Mouse (Mus musculus): ENCODE measurements around the gene Jph2.

Jph2 gene

DNA sequence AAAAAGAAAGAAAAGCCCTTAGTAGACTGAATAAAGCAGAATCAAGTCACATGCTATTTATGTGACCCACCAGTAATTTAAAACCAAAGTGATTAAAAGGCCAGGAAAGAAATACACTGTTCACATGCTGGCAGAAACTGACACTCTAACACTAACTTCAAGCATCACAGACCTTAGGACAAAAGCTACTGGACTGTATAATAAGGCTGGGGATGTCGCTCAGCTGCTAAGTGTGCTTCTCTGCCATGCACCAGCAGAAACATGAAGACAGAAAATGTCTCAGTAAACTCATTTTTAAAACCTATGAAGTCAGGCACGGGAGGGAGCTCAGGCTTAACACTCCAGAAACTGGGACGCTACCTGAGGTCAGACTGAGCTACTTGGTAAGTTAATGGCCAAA is 12.4 kb upstream of the Jph2 start:
- DNase-seq: no peak

DNA sequence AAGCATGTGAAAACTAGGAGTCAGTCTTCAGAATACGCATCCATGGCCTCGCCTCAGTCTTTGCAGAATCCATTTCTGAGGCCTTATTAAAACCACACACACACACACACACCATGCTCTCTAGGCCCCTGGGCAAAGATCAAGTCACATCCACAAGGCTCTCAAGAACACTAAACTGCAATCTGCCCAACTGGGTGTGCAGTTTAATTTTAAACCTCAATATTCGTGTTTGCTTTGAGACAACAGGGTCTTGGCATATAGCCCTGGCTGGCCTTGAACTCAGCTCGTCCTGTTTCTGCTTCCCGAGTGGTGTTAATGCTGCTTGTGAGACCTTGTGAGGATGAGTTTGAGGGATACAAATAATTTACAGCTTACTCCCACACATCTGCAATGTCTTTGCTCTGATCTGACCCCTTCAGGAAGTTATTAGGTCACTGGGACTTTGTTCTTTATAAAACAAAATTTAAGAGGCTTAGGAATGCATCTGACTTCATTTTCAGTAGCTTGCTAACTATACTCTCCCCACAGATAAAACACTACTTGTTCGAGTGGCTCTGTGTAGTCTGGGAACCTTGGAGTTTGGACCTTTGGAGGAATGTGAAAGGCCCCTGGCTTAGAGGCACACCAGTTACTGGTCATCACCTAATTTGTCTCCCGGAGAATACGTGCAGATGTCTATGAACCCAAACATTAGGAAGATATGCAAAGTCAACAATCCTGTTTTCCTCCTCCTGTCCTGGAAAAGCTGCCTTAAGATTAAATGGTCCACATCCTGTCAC is 6.4 kb upstream of the Jph2 start:
- peak; percentile 34 to 45 for DNase-seq

DNA sequence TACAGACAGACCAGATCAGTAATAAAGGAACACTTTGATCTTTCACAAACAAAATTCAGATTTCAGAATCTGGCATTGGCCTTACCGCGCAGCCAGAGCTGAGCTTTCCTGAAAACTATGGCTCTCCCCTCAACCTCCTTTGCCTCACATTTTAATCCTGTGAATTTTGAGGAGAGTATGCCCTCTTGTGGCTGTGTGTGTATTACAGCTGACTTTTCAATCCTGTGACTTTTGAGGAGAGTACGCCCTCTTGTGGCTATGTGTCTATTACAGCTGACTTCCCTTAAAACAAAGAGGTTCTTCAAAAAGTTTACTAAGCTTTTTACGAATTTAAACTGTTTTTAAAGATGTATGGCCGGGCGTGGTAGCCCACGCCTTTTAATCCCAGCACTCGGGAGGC is 3.4 kb upstream of the Jph2 start:
- peak; percentile 73 to 83 for DNase-seq

DNA sequence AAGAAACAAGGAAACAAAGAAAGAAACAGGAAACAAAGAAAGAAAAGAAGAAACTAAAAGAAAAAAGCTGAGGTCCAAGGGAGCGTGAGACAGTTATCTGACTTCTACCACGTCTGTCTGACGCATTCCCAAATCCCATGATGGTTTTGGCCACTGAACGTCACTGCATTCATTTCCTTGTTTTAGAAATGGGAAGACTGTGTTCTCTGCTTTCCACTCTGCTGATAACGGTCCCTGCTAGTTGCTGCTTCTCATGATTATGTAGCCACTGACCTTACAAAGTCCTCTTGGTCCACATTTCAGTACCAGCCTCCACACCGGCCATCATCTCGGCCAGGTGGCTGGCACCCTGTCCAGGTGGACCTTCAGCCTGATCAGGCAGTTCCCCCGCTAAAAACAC is 1.4 kb upstream of the Jph2 start:
- DNase-seq: no peak

DNA sequence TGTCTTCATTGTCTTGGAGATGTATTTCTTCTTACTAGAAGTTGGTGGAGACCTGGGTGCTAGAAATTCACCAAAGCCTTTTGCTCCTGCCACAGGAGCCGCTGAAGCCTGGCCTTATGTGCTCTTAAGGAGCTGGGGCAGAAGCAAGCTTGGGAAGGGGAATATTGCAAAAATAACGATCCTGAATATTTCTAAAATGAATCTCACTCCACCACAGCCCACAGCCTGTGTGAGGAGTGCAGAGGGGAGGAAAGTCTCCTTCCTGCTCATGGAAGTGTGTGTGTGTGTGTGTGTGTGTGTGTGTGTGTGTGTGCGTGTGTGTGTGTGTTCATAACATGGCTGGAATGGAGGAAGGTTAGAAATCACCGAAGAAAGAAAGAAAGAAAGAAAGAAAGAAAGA is 977 bp upstream of the Jph2 start:
- no peak for DNase-seq

DNA sequence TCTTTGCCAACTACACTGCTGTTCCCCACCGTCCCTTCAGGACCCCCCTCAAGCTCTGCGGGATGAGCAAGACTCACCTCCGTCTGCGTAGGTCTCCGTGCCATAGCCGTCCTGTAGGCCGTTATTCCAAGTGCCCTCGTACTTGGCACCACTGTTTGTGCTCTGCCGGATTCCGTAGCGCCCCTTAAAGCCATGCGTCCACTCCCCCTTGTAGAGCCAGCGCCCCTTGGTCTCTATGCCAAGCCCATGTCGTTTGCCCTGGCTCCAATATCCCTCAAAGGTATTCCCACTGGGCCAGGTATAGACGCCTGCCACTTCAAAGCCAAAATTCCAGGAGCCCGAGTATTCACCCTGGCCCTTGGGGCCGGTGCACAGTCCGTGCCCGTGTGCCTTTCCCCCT is 722 bp downstream of the Jph2 start:
- no peak for DNase-seq

DNA sequence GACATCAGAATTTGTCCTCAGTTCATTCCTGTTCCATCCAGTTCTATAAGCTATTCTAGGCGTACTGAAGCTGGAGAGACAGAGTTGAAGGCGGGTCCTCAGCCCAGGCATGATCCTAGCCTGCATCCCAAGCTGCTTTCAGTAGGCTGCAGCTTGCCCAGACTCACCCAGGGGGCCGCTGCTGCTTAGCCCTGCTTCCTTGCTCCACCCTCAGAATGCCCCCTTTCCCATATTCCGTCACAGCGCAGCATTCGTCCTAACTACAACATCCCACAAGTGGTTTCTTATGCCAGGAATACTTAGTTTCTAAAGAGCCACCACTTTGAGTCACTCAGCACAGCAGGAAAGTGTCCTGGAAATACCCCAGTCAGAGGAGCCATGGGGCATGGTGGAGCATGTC is 2.8 kb downstream of the Jph2 start:
- DNase-seq: no peak

DNA sequence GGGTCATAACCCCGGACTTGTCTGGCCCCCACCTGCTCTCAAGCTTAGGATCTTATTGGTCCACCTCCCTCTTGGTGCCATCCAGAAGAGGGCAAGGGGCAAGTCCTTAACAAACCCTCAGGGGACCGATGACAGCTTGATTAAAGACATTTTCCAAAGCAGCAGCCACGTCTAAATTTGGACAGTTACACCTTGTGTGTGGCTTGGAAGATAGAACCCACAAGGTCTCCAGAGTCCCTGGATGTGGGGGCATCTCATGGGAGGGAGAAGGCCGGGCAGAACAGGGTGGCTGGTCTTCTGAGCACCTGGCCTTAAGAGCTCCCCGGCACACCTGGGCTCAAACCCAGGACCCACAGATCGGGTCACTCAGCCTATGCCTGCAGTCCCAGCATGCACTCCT is 3.8 kb downstream of the Jph2 start:
- DNase-seq: no peak

DNA sequence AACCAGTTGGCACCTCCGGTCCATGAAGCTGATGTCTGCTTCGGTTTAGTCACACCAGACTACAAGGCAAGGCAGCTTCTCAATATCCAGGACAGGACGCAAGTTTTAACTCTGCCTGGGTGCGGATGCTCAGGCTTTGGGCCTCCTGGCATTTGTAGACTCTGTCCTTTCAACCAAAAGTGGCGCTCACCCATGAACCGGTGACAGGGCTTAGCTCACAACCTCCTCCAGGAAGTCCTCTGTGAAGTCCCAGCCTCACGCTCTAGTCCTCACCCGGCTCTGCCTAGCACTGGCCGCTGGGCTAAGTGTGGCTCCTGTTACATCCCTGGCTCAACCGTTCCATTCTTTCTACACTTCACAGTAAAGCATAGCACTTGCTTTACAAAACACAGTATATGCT is 4.6 kb downstream of the Jph2 start:
- no peak for DNase-seq

DNA sequence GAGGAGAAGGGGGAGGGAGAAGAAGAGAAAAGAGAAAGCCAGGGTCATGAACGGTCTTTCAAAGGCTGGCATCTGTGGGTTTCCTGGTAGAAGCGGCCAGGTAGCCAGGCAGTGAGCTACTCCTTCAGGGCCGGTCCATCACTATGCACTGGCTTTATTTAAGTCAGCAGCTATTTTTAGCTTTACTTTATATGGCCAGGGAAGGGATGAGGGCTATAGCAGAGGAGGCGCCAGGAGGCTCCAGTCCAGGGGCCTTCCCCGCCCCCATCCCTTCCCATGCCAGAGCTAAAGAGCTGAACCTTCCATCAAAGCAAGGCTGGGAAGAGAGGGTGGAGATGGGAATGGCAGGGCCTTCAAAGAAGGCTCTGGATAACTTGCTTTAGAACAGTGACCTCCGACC is 5.4 kb downstream of the Jph2 start:
- DNase-seq: no peak

DNA sequence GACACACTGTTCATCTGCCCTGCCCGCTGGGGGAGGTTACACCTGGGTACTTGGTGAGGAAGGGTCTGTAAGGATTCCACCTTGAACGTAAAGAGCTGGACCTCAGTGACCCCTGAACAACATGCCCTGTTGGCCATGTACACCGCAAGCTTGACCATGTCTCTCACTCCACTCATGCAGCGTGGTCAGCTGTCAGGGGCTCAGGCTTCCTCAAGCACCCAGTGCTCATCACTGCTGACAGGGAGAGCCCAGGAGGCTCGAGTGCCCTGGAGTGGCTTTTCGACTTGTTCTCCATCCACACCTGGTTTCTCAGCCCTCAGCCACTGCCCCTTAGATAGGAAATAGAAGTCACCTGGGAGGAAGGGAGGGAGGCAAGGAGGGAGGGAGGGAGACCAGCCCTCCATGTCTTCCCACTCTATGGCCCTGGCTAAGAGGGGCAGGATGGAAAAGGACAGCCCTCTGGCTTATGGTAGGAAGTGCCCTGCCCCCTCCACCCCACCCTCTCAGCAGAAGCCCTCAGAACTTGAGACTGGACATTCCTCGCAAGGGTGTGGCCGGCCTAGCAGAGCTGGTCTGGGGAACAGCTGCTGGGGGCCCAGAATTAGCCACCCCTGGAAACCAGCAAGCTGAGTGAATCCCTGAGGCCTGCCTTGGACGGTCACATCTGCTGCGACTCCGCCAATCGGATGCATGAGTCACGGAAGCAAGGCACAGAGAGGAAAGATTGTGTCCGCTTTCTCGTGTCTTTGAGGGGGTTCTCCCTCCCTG is 11.2 kb downstream of the Jph2 start:
- DNase-seq: peak in 1 of 2 experiments; percentile 16

DNA sequence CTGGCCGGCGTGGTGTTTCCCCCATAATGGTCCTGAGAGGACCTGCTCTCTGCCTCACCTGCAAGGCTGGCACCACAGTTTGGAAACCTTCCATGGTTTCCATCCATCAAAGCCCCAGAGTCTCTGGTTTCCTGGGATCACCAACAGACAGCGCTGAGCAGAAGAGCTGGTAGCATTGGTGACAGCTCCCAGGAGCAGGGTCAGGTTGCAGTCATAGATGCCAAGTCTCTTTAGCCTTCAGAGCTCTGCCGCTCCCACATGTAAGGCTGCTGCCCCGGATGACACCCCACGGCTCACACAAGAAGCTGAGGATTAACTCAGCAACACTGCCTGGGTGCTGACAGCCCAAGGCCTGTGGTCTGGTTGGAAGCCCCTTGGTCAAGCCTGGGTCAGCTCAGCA is 12.7 kb downstream of the Jph2 start:
- DNase-seq: no peak

DNA sequence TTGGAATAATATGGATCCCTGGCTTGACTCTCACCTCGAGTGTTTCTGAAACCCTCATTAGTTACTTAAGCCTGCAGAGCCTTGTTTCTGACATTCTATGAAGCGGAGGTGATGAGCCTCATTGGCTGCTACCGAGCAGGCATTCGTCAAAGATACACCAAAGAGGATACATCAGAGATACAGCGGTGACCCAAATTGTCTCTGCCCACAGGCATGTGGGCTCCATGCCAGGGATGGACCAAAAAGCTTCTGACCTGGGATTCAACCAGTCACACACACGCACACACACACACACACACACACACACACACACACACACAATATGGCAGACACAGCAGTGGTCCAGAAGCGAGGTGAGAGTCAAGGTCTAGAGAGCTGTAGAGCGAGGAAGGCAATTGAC is 16.5 kb downstream of the Jph2 start:
- DNase-seq: no peak

DNA sequence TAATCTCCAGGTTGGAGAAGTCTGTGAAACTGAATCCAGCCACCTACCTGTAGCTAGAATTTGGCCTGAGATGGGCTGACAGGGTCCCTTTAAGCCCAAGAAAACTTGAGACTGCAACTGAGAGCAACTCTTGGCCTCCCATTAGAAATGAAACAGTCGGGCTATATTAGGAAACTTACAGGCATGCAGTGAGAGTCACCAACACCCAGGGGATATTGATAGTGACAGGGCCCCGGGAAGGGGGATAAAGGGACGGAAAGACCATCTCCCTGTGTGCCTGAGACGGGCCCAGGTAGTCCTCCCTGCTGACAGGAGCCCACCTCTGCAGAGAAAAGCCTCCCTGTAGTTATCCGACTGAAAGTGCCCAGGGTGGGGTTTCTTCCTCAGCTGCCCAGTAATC is 18.4 kb downstream of the Jph2 start:
- no peak for DNase-seq

DNA sequence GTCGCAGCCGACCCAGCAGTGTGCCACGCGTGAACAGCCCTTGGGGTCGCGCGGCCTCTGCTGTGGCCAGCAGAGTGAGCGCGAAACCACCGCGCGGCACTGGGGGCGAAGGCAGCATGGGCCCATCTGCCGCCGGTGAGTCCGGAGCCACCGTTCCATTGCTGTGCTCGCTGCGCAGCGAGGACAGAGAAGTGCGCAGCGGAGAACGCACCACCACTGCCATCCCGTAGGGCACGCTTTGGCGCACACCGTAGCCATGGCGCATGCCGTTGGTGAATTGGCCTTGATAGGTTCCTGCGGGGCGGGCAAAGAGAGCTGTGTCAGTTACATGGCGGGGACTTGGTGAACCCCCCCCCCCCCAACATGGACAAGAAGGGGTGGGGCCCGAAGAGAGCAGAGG is 21.7 kb downstream of the Jph2 start:
- no peak for DNase-seq

DNA sequence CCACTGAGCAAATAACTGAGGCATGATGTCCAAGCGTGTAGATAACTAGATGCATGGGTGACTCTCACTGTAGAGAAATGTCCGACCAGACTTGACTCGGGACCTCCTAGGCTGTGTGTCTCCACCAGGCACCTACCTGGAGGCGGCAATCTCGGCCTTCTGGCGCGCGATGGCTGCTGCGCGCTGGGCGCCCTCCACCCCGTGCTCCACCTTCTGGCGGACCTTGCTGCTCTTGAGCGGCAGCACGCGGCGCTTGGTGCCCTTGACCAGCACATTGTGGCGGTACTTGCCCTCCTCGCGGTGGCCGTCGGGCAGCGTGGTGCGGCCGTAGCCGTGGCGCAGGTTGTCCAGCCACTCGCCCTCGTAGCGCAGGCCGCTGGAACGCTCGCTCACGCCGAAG is 22.3 kb downstream of the Jph2 start:
- DNase-seq: no peak

DNA sequence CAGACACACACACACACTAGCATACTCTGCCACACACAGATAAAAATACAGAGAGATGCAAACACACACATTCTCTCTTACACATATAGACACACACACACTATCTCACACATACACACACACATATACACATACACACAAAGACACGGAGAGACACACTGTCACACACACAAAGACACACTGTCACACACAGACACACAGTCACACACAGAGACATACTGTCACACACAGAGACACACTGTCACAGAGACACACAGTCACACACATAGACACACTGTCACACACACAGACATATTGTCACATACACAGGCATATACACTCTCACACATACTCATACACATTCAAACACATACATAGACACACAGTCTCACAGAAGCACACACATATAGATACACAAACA is 25.2 kb downstream of the Jph2 start:
- DNase-seq: no peak

DNA sequence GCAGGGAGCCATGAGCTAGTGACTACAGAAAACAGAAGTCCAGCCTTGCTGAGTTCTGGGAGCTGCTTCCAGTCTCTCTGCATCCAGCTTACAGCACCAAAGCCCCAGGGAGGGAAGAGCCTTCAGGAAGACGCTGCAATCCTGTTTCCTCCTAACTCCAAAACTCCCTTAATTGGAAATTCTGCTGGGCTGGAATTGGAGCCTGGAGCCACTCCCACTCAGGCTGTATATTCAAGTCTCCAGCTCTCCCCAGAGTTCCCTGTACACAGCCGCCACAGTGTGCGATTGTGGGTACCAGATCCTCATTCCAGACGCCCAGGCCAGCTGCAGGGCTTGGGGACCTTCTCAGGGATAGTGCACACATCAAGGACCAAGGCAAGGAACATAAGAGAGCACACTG is 27.6 kb downstream of the Jph2 start:
- DNase-seq: no peak

DNA sequence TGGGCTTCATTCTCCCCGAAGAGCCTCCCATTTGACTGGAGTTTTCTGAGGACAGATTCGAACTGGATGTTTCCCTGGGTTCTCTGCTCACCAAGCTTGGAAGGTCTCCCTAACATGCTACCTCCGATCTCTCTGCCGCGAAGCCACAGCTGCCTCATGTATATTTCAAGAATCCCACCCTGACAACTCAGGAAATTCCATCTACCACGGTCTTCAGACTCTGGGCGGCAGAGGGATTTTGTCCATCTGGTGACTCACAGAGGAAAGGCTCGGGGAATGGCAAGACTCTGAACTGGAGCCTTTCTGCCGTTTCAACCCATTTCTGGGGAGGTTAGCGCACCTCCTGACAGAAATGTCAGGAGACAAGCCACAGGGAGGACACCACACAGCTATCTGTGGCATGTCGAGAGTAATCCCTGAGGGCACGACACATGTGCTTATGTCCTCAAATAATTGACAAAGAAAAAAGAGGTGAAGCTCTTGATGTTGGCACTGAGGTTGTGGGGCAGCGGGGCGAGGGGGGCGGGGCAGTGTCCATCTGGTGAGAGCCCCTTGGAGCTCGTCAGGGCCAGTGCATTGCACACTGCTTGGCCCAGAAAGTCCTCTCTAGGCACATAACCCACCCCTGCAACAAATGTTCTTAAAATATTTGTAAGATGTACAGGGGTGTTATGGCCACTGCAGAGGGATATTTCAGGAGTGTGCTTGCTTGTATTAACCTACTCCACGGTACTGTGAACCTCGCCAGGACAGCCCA is 32.8 kb downstream of the Jph2 start:
- no peak for DNase-seq

DNA sequence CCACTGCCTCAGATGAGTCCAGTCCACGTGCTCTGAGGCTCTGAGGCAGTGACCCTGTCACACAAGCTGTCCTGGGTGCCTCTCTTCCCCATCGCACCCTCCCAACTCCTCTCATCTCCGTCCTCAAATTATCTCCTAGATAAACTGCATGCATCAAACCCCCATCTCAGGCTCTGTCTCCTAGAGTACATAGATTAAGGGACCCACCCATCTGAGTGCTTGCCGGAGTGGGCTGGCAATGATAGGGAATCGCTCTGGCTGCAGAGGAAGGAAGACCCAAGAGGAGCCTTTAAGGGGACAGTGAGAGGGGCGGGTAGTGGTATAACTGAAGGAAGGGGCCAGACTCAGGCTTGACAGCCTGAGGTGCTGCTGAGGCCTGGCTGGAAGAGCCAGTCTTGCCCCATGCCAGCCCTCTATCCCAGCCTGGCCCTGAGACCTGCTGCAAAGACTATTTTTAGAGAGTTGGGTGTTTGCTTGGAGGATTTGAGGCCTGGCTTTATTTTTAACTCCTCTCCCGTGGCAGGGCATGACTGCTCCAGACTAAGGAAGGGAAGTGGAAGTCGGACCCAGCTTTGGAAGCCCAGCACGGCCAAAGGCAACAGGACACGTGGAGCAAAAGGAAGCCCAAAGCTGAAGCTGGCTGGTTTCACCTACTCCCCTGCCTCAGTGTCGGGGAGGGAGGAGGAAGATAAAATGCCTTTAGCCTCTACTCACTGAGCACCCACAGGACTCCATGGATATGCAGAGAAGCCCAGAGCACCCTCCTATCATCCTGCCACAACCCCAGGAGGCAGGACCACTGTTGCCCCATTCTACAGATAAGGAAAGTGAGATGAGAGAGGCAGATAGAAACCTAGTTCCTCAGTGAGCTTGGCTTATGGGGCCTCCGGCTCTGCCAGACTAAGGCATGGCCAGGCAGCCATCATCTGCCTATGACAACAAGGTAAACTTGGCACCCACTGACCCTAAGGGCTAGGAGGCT is 34.6 kb downstream of the Jph2 start:
- no peak for DNase-seq

DNA sequence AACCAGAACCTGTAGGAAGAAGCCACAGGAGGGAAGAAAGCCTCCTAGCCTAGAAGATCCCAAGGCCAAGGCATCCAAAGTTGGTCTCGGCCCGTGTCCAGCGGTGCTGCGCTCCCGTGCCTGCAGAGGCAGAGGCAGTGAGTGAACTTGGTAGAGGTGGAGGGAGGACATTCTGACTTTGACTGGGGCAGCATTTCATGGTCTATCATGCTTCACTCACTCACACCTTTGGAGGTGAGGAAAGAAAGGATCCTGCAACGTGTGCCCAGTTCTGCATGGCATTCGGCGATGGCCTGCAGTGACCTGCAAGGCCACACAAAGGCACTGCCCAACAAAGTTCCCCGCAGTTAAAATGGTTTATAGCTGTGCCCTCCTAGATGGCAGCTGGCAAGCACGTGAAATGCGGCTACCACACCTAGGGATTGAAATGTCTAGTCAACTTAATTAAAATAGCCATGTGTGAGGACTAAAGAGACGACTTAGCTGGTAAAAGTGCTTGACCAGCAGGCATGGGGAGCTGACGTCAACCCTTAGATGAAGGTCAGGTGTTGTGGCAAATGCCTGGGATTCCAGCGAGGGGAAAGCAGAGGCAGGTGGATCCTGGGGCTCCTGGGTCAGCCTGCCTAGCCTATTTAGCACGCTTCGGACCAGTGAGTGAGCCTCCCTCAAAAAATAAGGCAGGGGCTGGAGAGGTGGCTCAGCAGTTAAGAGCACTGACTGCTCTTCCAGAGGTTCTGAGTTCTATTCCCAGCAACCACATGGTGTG is 36.8 kb downstream of the Jph2 start:
- no peak for DNase-seq

DNA sequence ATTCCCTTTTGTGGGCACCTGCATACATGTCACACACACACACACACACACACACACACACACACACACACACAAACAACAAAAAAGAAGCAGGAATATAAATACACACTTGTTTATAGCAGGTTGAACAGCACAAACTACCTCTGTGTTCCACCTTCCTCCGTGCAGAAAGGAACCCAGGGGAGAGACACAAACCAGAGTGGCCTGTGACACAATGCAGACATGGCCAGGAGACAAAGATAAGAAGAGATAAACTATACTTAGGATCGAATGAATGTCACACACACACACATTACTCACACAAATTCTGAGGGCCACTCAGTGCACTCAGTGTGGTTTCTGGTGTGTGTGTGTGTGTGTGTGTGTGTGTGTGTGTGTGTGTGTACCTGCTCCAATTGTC is 38.5 kb downstream of the Jph2 start:
- no peak for DNase-seq
